Mouse (Mus musculus) stomach, embryonic 15.5 days (tissue): Measurements from ENCODE around the gene Gm28557. TPM values are rescaled to one million over a fixed set of nuclear protein-coding genes. Genes with fewer than 3 reads are reported as not detected.
"Not testable (repeated sequence)": the region's sequence is repeated elsewhere in the genome, so short reads cannot be mapped to it uniquely, and the experiment has no call there.

Source experiments
- ATAC-seq: fragments of 200-750 bp; cut with Nextera tagmentation; 2 replicates; pipeline ENCODE4 v1.8.0; 2017; ENCODE audit warnings: low read depth, moderate number of reproducible peaks, moderate TSS enrichment; ENCODE audit not compliant: insufficient read depth, low FRiP score
- H3K27ac ChIP-seq: fragments of 300-500 bp; sonication (generic); 2 replicates; pipeline ENCODE4 v1.5.1; 2015; ENCODE audit warnings: mild to moderate bottlenecking, inconsistent platforms
- H3K27me3 ChIP-seq: fragments of 300-500 bp; sonication (generic); replicated peaks from 2 replicates; pipeline ENCODE4 v1.6.1; 2015; ENCODE audit warnings: inconsistent platforms
- H3K36me3 ChIP-seq: fragments of 300-500 bp; sonication (generic); 2 replicates; pipeline ENCODE4 v1.6.1; 2015; ENCODE audit warnings: inconsistent platforms
- H3K4me1 ChIP-seq: fragments of 300-500 bp; sonication (generic); 2 replicates; pipeline ENCODE4 v1.6.1; 2015; ENCODE audit warnings: inconsistent platforms
- H3K4me2 ChIP-seq: fragments of 300-500 bp; sonication (generic); 2 replicates; pipeline ENCODE4 v1.6.1; 2015; ENCODE audit warnings: mild to moderate bottlenecking, inconsistent platforms
- H3K4me3 ChIP-seq: fragments of 300-500 bp; sonication (generic); replicated peaks from 2 replicates; pipeline ENCODE4 v1.5.1; 2015; ENCODE audit warnings: inconsistent platforms
- H3K9ac ChIP-seq: fragments of 300-500 bp; sonication (generic); 2 replicates; pipeline ENCODE4 v1.6.1; 2015; ENCODE audit warnings: inconsistent platforms
- H3K9me3 ChIP-seq: fragments of 300-500 bp; sonication (generic); 2 replicates; pipeline ENCODE4 v1.6.1; 2016; ENCODE audit warnings: inconsistent platforms
- WGBS: fragments of 180-500 bp; shearing (Covaris S2); methylation state at CpG from one replicate; pipeline ENCODE4 v1.1.7; 2015; 5-methylcytosine and 5-hydroxymethylcytosine counted together
- polyA plus RNA-seq: library from polyadenylated mRNA; unstranded; fragments of >200 nt; fragmentation: Nextera tagmentation; extraction: Ambion mirVana; gene quantifications from 2 replicates; pipeline ENCODE4 v1.2.1, GENCODE M21; 2015

The Gm28557 gene
- 3.1 and 3.2 TPM in 2 replicates for polyA plus RNA-seq

GRCm38 (mm10) chr13:67108194-67108820 is at the start of gene Gm28557:
TSS of gene Gm28557 (minus strand) at chr13:67108604.
- H3K4me2 ChIP-seq: peak within 1 kb of the TSS; percentile 61
- H3K9me3 ChIP-seq: no peaks in the 10 kb centered on the region
- peak; percentile 98 for ATAC-seq
- peak within 1 kb of the TSS; percentile 95 for H3K27ac ChIP-seq
- 0 out of 2 replicates have a peak, but pooled peaks cover 7% of the 10 kb centered on the region for H3K36me3 ChIP-seq
- H3K27me3 ChIP-seq: no peaks in the 10 kb centered on the region
- H3K9ac ChIP-seq: peak within 1 kb of the TSS; percentile 40; the same call in 1 of the 2 replicates
- H3K4me1 ChIP-seq: peaks cover 4% of the 10 kb centered on the region; the same call in 1 of the 2 replicates
- WGBS: under 1% methylated on average over 17 of the region's 17 CpGs
- H3K4me3 ChIP-seq: peak within 1 kb of the TSS; percentile 63

- Histone ChIP-seq H3K4me1 (no peaks in the 10 kb centered on the region; the same call in 1 of the 2 replicates), H3K36me3 (no peaks in the 10 kb centered on the region), H3K9ac (peak overlapping the region; percentile 54), H3K4me3 (peak overlapping the region; percentile 72), H3K27ac (peak overlapping the region; percentile 11; the same call in 1 of the 2 replicates), H3K27me3 (no peaks in the 10 kb centered on the region), H3K4me2 (peak overlapping the region; percentile 78), H3K9me3 (no peaks in the 10 kb centered on the region)
- ATAC-seq: peak; percentile 95
- WGBS: 2% methylated on average over 18 of the region's 18 CpGs
Observed at GRCm38 (mm10) chr13:67128038-67128721, 19.8 kb upstream of the Gm28557 start.

GRCm38 (mm10) chr13:67127507-67127906 is 19.1 kb upstream of the Gm28557 start:
- not testable (repeated sequence) for ATAC-seq, H3K27me3 ChIP-seq

GRCm38 (mm10) chr13:67124460-67124859 is 16.1 kb upstream of the Gm28557 start:
- WGBS: 74% methylated on average over 1 of the region's 1 CpGs
- no peaks in the 10 kb centered on the region for H3K9me3 ChIP-seq
- H3K36me3 ChIP-seq: no peaks in the 10 kb centered on the region
- no peak overlapping the region for H3K4me2 ChIP-seq
- no peaks in the 10 kb centered on the region for H3K27me3 ChIP-seq
- H3K4me3 ChIP-seq: no peak overlapping the region
- H3K27ac ChIP-seq: no peak overlapping the region
- ATAC-seq: no peak
- no peaks in the 10 kb centered on the region; the same call in 1 of the 2 replicates for H3K4me1 ChIP-seq
- H3K9ac ChIP-seq: no peak overlapping the region

More at GRCm38 (mm10) chr13:67127507-67127906, 19.1 kb upstream of the Gm28557 start:
- not testable (repeated sequence) for H3K27ac ChIP-seq, H3K9ac ChIP-seq, H3K9me3 ChIP-seq, H3K4me1 ChIP-seq, H3K4me3 ChIP-seq, H3K36me3 ChIP-seq
- 80% methylated on average over 10 of the region's 10 CpGs for WGBS
- H3K4me2 ChIP-seq: peak overlapping the region; percentile 78; the same call in 1 of the 2 replicates

- not testable (repeated sequence) for H3K4me1 ChIP-seq, ATAC-seq, H3K4me3 ChIP-seq, H3K27me3 ChIP-seq, H3K36me3 ChIP-seq, H3K9me3 ChIP-seq, H3K9ac ChIP-seq, H3K4me2 ChIP-seq, H3K27ac ChIP-seq
Observed at GRCm38 (mm10) chr13:67121360-67121759, 13.0 kb upstream of the Gm28557 start, which contains the start of gene Zfp759. TSS of gene Zfp759 (plus strand) at chr13:67121660.

GRCm38 (mm10) chr13:67116163-67116562 is 7.8 kb upstream of the Gm28557 start, which contains the start of gene Rslcan18:
TSS of gene Rslcan18 (minus strand) at chr13:67116263.
- H3K36me3 ChIP-seq, H3K27me3 ChIP-seq, H3K9ac ChIP-seq, H3K27ac ChIP-seq, ATAC-seq, H3K9me3 ChIP-seq, H3K4me3 ChIP-seq, H3K4me2 ChIP-seq, H3K4me1 ChIP-seq: not testable (repeated sequence)
- WGBS: 90% methylated on average over 8 of the region's 8 CpGs

GRCm38 (mm10) chr13:67113287-67113686 is 4.9 kb upstream of the Gm28557 start:
- Histone ChIP-seq H3K9me3 (no peaks in the 10 kb centered on the region), H3K4me2 (no peak overlapping the region), H3K27ac (no peak overlapping the region), H3K4me3 (no peak overlapping the region), H3K36me3 (no peaks in the 10 kb centered on the region), H3K9ac (no peak overlapping the region), H3K4me1 (no peaks in the 10 kb centered on the region), H3K27me3 (no peaks in the 10 kb centered on the region)
- no peak for ATAC-seq
- 87% methylated on average over 2 of the region's 2 CpGs for WGBS

GRCm38 (mm10) chr13:67112096-67112495 is 3.7 kb upstream of the Gm28557 start:
- WGBS: 79% methylated on average over 12 of the region's 12 CpGs
- ATAC-seq: no peak
- H3K9me3 ChIP-seq: no peaks in the 10 kb centered on the region
- H3K4me3 ChIP-seq: no peak overlapping the region
- no peaks in the 10 kb centered on the region for H3K36me3 ChIP-seq
- no peak overlapping the region for H3K9ac ChIP-seq
- H3K27ac ChIP-seq: no peak overlapping the region
- H3K27me3 ChIP-seq: no peaks in the 10 kb centered on the region
- peaks cover 4% of the 10 kb centered on the region; the same call in 1 of the 2 replicates for H3K4me1 ChIP-seq
- no peak overlapping the region for H3K4me2 ChIP-seq

- WGBS: 5% methylated on average over 9 of the region's 9 CpGs
- ATAC-seq: peak; percentile 61
- Histone ChIP-seq H3K9ac (no peak overlapping the region), H3K4me2 (peak overlapping the region; percentile 51), H3K4me3 (peak overlapping the region; percentile 63), H3K4me1 (peaks cover 4% of the 10 kb centered on the region; the same call in 1 of the 2 replicates), H3K36me3 (0 out of 2 replicates have a peak, but pooled peaks cover 7% of the 10 kb centered on the region), H3K27ac (0 out of 2 replicates have a peak overlapping the region, but pooled peaks have one; percentile 26), H3K9me3 (no peaks in the 10 kb centered on the region), H3K27me3 (no peaks in the 10 kb centered on the region)
Observed at GRCm38 (mm10) chr13:67108821-67109206, 410 bp upstream of the Gm28557 start.

GRCm38 (mm10) chr13:67107681-67108080 is 723 bp downstream of the Gm28557 start:
- Histone ChIP-seq H3K9me3 (no peaks in the 10 kb centered on the region), H3K4me1 (peaks cover 4% of the 10 kb centered on the region; the same call in 1 of the 2 replicates), H3K27ac (peak overlapping the region; percentile 95), H3K27me3 (no peaks in the 10 kb centered on the region), H3K36me3 (0 out of 2 replicates have a peak, but pooled peaks cover 7% of the 10 kb centered on the region), H3K4me2 (peak overlapping the region; percentile 61), H3K4me3 (peak overlapping the region; percentile 63), H3K9ac (peak overlapping the region; percentile 40; the same call in 1 of the 2 replicates)
- 50% methylated on average over 9 of the region's 9 CpGs for WGBS
- no peak for ATAC-seq

GRCm38 (mm10) chr13:67097876-67098275 is 10.5 kb downstream of the Gm28557 start, which contains the start of gene Zfp708:
TSS of gene Zfp708 (minus strand) at chr13:67097976.
- no peak within 1 kb of the TSS for H3K9ac ChIP-seq
- H3K9me3 ChIP-seq: no peaks in the 10 kb centered on the region
- H3K27ac ChIP-seq: no peak within 1 kb of the TSS
- no peak within 1 kb of the TSS for H3K4me2 ChIP-seq
- no peak within 1 kb of the TSS for H3K4me3 ChIP-seq
- no peaks in the 10 kb centered on the region for H3K4me1 ChIP-seq
- ATAC-seq: no peak
- WGBS: 87% methylated on average over 10 of the region's 10 CpGs
- no peaks in the 10 kb centered on the region for H3K36me3 ChIP-seq
- H3K27me3 ChIP-seq: no peaks in the 10 kb centered on the region

- Histone ChIP-seq H3K9me3 (no peaks in the 10 kb centered on the region), H3K27ac (no peak overlapping the region), H3K9ac (no peak overlapping the region), H3K4me2 (no peak overlapping the region), H3K4me1 (no peaks in the 10 kb centered on the region), H3K36me3 (0 out of 2 replicates have a peak, but pooled peaks cover 4% of the 10 kb centered on the region), H3K27me3 (no peaks in the 10 kb centered on the region), H3K4me3 (no peak overlapping the region)
- WGBS: 84% methylated on average over 1 of the region's 1 CpGs
- peak; percentile 68; the same call in 1 of the 2 replicates for ATAC-seq
Observed at GRCm38 (mm10) chr13:67090154-67090553, 18.2 kb downstream of the Gm28557 start.
